Mouse (Mus musculus) small intestine, adult 2 months (tissue): ENCODE results near the gene 1190002N15Rik. TPM values are rescaled to one million over a fixed set of nuclear protein-coding genes. Genes with fewer than 3 reads are reported as not detected.

ENCODE experiments used
- H3K27ac ChIP-seq: fragments of 200-500 bp; 2 replicates; pipeline ENCODE4 v1.5.1; 2012; ENCODE audit warnings: low read depth, low read length, control low read depth, inconsistent platforms; ENCODE audit not compliant: insufficient read depth
- H3K27me3 ChIP-seq: fragments of 200-500 bp; 2 replicates; pipeline ENCODE4 v1.6.1; 2012; ENCODE audit warnings: mild to moderate bottlenecking, moderate library complexity, low read length, inconsistent platforms; ENCODE audit not compliant: control insufficient read depth, insufficient read depth
- H3K36me3 ChIP-seq: fragments of 200-500 bp; 2 replicates; pipeline ENCODE4 v1.6.1; 2012; ENCODE audit warnings: mild to moderate bottlenecking, low read length, control low read depth, inconsistent platforms; ENCODE audit not compliant: control insufficient read depth, insufficient read depth
- H3K4me1 ChIP-seq: fragments of 200-500 bp; 2 replicates; pipeline ENCODE4 v1.6.1; 2012; ENCODE audit warnings: low read length, inconsistent platforms, mixed read lengths; ENCODE audit not compliant: control insufficient read depth, insufficient read depth, insufficient read length
- H3K4me3 ChIP-seq: fragments of 200-500 bp; 2 replicates; pipeline ENCODE4 v1.5.1; 2012; ENCODE audit warnings: low read depth, mild to moderate bottlenecking, control low read depth, inconsistent platforms, low read length, moderate library complexity
- CTCF ChIP-seq: fragments of 200-500 bp; IDR thresholded peaks from 2 replicates; pipeline ENCODE4 v1.5.1; 2012; ENCODE audit warnings: low read depth, mild to moderate bottlenecking, control low read depth, inconsistent platforms, low read length, moderate library complexity, mixed read lengths; ENCODE audit not compliant: insufficient replicate concordance, insufficient read length; ENCODE audit errors: extremely low read depth
- POLR2A ChIP-seq: fragments of 200-500 bp; IDR thresholded peaks from 2 replicates; pipeline ENCODE4 v1.6.1; 2012; ENCODE audit warnings: low read depth, mild to moderate bottlenecking, control low read depth, inconsistent platforms, low read length, moderate library complexity
- WGBS: fragments of 180-500 bp; shearing (Covaris S2); methylation state at CpG from one replicate; pipeline ENCODE4 v1.1.7; 2018; 5-methylcytosine and 5-hydroxymethylcytosine counted together
- polyA plus RNA-seq: library from polyadenylated mRNA; depleted of rRNA; stranded (reverse); fragments of >200 nt; gene quantifications from 2 replicates; pipeline ENCODE4 v1.2.3, GENCODE M21; 2012

Gene 1190002N15Rik
- polyA plus RNA-seq, 1 experiment: 16.0 TPM

- no peaks in the 10 kb centered on the region for H3K27me3 ChIP-seq
- no peak overlapping the region for H3K27ac ChIP-seq
- no peaks in the 10 kb centered on the region for H3K4me1 ChIP-seq
- TF ChIP-seq CTCF (no peak), POLR2A (no peak)
- H3K36me3 ChIP-seq: peaks cover 3% of the 10 kb centered on the region; the same call in 1 of the 2 replicates
- H3K4me3 ChIP-seq: no peak overlapping the region
- 82% methylated on average over 7 of the region's 7 CpGs for WGBS
Measured at GRCm38 (mm10) chr9:94526473-94526872, 11.4 kb downstream of the 1190002N15Rik start.

GRCm38 (mm10) chr9:94512246-94512645, 25.6 kb downstream of the 1190002N15Rik start:
- WGBS: 79% methylated on average over 8 of the region's 8 CpGs
- Histone ChIP-seq H3K36me3 (no peaks in the 10 kb centered on the region), H3K27me3 (no peaks in the 10 kb centered on the region), H3K4me3 (no peak overlapping the region), H3K4me1 (no peaks in the 10 kb centered on the region), H3K27ac (no peak overlapping the region)
- TF ChIP-seq POLR2A: no peak
- no peak for TF ChIP-seq CTCF

DNA sequence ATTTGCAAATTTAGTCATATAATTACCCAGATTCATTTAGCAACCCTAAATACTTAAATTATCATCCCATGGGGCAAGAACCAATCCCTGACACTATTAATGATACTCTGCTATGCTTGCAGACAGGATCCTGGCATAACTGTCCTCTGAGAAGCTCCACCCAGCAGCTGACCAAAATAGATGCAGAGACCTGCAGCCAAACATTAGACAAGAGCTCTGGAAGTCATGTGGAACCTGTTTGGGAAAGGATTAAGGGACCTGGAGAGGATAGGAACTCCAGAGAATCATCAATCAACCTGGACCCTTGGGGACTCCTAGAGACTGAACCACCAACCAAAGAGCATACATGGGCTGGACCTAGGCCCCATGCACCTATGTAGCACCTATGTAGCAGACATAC, 26.7 kb downstream of the 1190002N15Rik start:
- TF ChIP-seq CTCF: no peak
- Histone ChIP-seq H3K27ac (no peak overlapping the region), H3K36me3 (no peaks in the 10 kb centered on the region), H3K4me3 (no peak overlapping the region), H3K4me1 (no peaks in the 10 kb centered on the region), H3K27me3 (no peaks in the 10 kb centered on the region)

DNA sequence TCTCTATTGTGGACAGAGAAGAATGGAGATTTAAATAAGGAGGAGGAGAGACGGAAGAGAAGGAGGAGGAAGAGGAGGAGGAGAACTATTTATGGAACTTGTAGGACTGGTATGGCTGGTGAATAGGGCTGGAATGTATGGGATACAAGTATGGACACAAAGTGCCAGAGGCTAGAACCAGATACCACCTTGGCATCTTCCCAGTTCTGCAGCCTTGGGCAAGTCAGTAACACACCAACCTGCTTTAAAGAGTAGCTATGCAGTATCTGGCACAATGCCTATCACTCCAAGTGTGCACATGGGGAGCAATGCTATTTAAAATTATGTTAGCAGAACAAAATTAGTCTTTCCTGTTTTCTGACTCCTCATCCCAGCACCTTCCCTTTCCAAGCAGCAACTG, 30.9 kb downstream of the 1190002N15Rik start:
- Histone ChIP-seq H3K27me3 (no peaks in the 10 kb centered on the region), H3K4me3 (no peak overlapping the region), H3K27ac (no peak overlapping the region), H3K36me3 (no peaks in the 10 kb centered on the region), H3K4me1 (no peaks in the 10 kb centered on the region)
- TF ChIP-seq CTCF: no peak
- no peak for TF ChIP-seq POLR2A
- WGBS: 63% methylated on average over 1 of the region's 1 CpGs

DNA sequence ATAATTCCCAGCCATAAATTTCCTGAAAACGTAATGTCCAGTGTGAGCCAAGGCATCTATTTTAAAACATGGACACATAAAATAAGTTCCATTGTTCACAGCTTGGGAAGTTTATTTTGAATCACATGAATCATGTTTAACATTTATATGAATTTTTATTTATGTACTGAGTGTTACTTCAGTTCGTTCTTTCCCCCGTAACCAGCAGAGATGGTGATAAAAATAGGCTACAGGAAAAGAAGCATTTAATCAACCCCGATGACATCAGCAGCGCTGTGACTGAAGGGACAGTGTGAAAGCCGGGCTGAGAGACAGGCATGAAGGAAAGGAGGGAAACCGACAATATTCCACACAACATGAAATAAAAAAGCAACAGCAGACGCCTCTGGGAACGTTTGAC, 46.4 kb downstream of the 1190002N15Rik start:
- H3K4me1 ChIP-seq: no peaks in the 10 kb centered on the region
- no peak overlapping the region for H3K4me3 ChIP-seq
- TF ChIP-seq CTCF: no peak
- no peak for TF ChIP-seq POLR2A
- H3K27me3 ChIP-seq: no peaks in the 10 kb centered on the region
- WGBS: 55% methylated on average over 9 of the region's 9 CpGs
- no peak overlapping the region for H3K27ac ChIP-seq
- no peaks in the 10 kb centered on the region for H3K36me3 ChIP-seq

- 91% methylated on average over 2 of the region's 2 CpGs for WGBS
- no peak for TF ChIP-seq CTCF
- no peak for TF ChIP-seq POLR2A
- no peaks in the 10 kb centered on the region for H3K36me3 ChIP-seq
- H3K4me3 ChIP-seq: no peak overlapping the region
- no peaks in the 10 kb centered on the region for H3K27me3 ChIP-seq
- no peaks in the 10 kb centered on the region for H3K4me1 ChIP-seq
- H3K27ac ChIP-seq: no peak overlapping the region
Measured at GRCm38 (mm10) chr9:94487976-94488375, 49.9 kb downstream of the 1190002N15Rik start.

- no peaks in the 10 kb centered on the region for H3K4me1 ChIP-seq
- H3K27ac ChIP-seq: no peak overlapping the region
- H3K36me3 ChIP-seq: no peaks in the 10 kb centered on the region
- H3K27me3 ChIP-seq: no peaks in the 10 kb centered on the region
- TF ChIP-seq CTCF (no peak), POLR2A (no peak)
- H3K4me3 ChIP-seq: no peak overlapping the region
- 79% methylated on average over 6 of the region's 6 CpGs for WGBS
Measured at GRCm38 (mm10) chr9:94483291-94483879, 54.5 kb downstream of the 1190002N15Rik start.

- 81% methylated on average over 10 of the region's 10 CpGs for WGBS
Measured at GRCm38 (mm10) chr9:94482215-94482975, 55.5 kb downstream of the 1190002N15Rik start.

More at GRCm38 (mm10) chr9:94482215-94482975, 55.5 kb downstream of the 1190002N15Rik start:
- no peak for TF ChIP-seq CTCF
- TF ChIP-seq POLR2A: no peak
- H3K36me3 ChIP-seq: no peaks in the 10 kb centered on the region
- no peaks in the 10 kb centered on the region for H3K27me3 ChIP-seq
- H3K27ac ChIP-seq: no peak overlapping the region
- no peak overlapping the region for H3K4me3 ChIP-seq
- H3K4me1 ChIP-seq: no peaks in the 10 kb centered on the region
